Mouse (Mus musculus): ENCODE measurements around the gene Lgals2.
A peak's percentile ranks its signal among the peaks of the same experiment; 100 is the strongest.

Lgals2 gene

GRCm38 (mm10) chr15:78815314-78816073 lies 39.8 kb downstream of the Lgals2 start:
- DNase-seq (ENCODE audit: low spot score), result no peak

DNA sequence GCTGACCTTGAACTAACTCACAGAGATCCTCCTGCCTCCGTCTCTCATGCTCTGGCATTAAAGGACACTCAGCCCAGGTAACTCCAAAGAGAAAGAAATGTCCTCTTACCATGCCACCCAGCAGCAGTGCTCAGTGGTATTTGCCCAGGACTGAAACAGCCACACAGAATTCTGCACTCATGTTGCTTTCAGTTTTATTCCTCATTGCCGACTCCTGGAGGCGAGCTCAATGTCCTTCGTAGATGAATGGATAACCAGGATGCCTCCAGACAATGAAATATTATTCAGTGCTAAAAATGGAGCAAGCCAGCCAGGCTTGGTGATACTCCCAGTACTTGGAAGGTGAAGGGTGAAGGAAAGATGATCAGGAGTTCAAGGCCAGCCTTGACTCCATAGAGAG lies 41.7 kb downstream of the Lgals2 start:
- no peak for DNase-seq (ENCODE audit: low spot score)

GRCm38 (mm10) chr15:78810146-78810545 lies 45.2 kb downstream of the Lgals2 start:
- no peak for DNase-seq (ENCODE audit: low spot score)

- DNase-seq (ENCODE audit: low spot score), result no peak
Measured at GRCm38 (mm10) chr15:78809739-78810138, 45.6 kb downstream of the Lgals2 start.

DNA sequence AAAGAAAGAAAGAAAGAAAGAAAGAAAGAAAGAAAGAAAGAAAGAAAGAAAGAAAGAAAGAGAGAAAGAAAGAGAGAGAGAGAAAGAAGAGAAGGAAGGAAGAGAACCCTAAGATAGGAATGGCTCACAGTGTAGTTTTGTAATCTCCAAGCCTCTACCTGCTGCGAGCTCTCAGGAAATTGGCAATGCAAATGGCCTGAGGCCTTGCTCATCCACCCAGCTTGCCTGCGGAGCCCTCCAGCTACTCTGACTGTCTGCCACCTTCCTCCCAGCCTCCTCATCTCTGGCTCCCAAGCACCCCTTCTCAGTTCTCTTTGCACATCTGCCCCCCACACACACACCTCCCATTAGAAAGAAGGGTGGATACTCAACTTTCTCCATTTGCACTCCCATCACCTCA lies 46.3 kb downstream of the Lgals2 start:
- no peak for DNase-seq (ENCODE audit: low spot score)

DNA sequence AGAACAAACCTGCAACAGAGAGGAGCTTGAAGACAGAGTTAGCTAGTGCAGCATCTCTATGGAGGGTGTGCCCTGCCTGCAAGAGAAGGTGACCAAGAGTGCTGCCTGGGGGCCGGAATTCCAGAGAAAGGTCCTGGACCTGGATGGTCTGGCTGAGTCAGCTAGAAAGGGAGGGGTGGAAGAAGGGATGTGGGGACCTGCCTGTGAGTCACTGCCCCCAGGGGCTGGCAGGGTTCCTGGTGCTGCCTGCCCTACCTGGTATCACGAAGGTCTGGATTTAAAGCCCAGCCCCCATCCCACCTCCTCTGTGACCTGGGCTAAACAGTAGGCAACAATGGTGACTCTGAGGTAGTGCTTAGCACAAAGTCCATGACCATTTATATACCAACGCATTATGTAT lies 48.2 kb downstream of the Lgals2 start:
- no peak for DNase-seq (ENCODE audit: low spot score)

- DNase-seq (ENCODE audit: low spot score), result no peak
Measured at GRCm38 (mm10) chr15:78806614-78807013, 48.7 kb downstream of the Lgals2 start.

DNA sequence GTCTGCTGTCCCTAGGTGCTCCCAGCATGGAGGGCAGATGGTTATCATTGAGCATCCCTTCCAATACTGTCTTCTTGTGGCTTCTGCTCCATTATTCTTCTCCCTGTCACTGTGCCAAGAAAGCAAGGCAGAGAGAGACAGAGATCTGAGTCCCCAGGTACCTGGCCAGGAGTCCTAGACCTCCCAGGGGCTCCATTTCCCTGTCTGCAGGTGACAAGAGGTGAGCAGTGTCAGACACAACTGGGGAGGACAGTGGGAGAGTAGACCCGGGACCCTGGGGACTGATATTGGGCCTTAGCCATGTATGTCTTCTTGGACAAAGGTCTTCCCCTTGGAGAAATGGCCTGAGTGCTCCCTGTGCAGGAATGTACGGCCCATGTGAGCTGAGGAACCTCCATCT lies 50.0 kb downstream of the Lgals2 start:
- no peak for DNase-seq (ENCODE audit: low spot score)

GRCm38 (mm10) chr15:78804326-78804725 lies 51.0 kb downstream of the Lgals2 start:
- no peak for DNase-seq (ENCODE audit: low spot score)

GRCm38 (mm10) chr15:78803499-78803900 lies 51.8 kb downstream of the Lgals2 start:
- peak; percentile 88 for DNase-seq (ENCODE audit: low spot score)

GRCm38 (mm10) chr15:78802776-78803391 lies 52.4 kb downstream of the Lgals2 start, which contains the start of gene Card10:
Gene Card10, minus strand, starts transcription at chr15:78803042.
- DNase-seq (ENCODE audit: low spot score), result no peak

DNA sequence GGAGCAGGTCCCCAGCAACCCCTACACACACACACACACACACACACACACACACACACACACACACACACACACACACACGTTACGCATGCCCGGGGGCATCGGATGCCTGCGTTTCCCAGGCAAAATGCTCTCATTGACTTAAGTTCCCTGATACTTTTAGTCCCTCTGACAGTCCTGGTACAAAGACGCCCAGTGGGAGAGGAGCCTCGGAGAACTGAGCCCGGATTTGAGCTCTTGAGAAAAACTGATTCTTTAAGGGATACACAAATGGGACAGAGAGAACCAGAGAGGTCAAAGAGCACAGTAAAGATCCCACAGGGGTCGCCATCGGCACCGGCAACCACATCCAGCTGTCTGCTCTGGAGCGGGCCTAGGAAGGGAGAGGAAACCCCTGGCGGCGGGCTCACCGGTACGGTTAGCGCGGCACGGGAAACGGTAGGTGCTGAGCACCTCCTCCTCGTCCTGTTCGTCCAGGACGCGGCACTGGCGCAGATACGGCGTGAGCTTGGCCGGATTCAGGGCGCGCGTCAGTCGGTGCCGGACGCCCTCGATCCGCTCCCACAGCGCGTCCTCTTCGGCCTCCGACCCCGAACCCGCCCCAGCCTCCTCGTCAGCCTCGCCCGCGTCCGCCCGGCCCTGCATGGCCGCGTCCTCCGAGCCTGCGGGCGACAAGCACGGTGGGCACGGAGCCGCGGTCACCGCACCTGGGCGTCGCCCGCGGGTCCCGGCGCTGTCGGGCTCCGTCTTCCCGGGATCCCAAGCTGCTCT lies 53.2 kb downstream of the Lgals2 start:
- DNase-seq (ENCODE audit: low spot score), result no peak

GRCm38 (mm10) chr15:78801571-78801970 lies 53.8 kb downstream of the Lgals2 start:
- DNase-seq (ENCODE audit: low spot score), result no peak
